Mouse (Mus musculus): ENCODE data around the gene Olfr1310.
"Not testable (repeated sequence)": the region's sequence is repeated elsewhere in the genome, so short reads cannot be mapped to it uniquely, and the experiment has no call there.

The Olfr1310 gene

GRCm38 (mm10) chr2:112012608-112013007, at the start of gene Olfr1310:
Gene Olfr1310, minus strand, starts transcription at chr2:112012708.
- DNase-seq (ENCODE audit: low spot score): no peak

GRCm38 (mm10) chr2:112050138-112050537, 37.6 kb upstream of the Olfr1310 start, which contains the start of gene Olfr1312:
Gene Olfr1312, minus strand, starts transcription at chr2:112050238.
- DNase-seq (ENCODE audit: low spot score): no peak

- not testable (repeated sequence) for DNase-seq (ENCODE audit: low spot score)
Observed at GRCm38 (mm10) chr2:112026971-112027370, 14.5 kb upstream of the Olfr1310 start.

- no peak for DNase-seq (ENCODE audit: low spot score)
Observed at GRCm38 (mm10) chr2:112024312-112024711, 11.8 kb upstream of the Olfr1310 start, which contains the start of gene Olfr1311. Gene Olfr1311, minus strand, starts transcription at chr2:112024412.

GRCm38 (mm10) chr2:112014900-112015299, 2.4 kb upstream of the Olfr1310 start:
- no peak for DNase-seq (ENCODE audit: low spot score)

GRCm38 (mm10) chr2:111990181-111990580, 22.3 kb downstream of the Olfr1310 start, which contains the start of gene Olfr1309:
Gene Olfr1309, minus strand, starts transcription at chr2:111990281.
- DNase-seq (ENCODE audit: low spot score): no peak

DNA sequence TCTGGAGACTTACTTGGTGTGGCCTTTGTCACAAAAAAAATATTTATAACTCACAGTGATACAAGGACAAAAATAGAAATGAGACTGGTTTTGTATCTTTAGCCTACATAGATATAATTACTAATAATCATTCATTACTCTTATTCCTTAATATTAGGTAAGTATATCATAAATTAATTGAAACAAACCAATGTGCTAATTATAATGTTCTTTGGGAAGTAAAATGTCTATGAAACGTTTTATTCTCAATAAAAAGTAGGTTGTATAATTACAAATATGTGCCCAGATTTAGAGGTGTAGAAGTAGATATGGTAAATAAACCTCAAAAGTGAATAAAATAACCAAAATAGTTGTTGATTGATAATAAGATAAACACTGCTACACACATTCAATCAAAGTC, 47.7 kb downstream of the Olfr1310 start, which contains the start of gene Olfr1308:
Olfr1308 (minus strand) TSS at position 101 of the 400 bp plus-strand sequence.
- DNase-seq (ENCODE audit: low spot score): no peak
